Mouse (Mus musculus) embryonic facial prominence, embryonic 15.5 days (tissue): Measurements from ENCODE around the gene Lgr6. TPM values are rescaled to one million over a fixed set of nuclear protein-coding genes. Genes with fewer than 3 reads are reported as not detected.

Experiments
- ATAC-seq: fragments of 200-750 bp; cut with Nextera tagmentation; 2 replicates; pipeline ENCODE4 v1.8.0; 2017; ENCODE audit warnings: low read depth, moderate TSS enrichment; ENCODE audit not compliant: insufficient number of reproducible peaks, low FRiP score, low TSS enrichment
- H3K27ac ChIP-seq: fragments of 300-500 bp; sonication (generic); replicated peaks from 2 replicates; pipeline ENCODE4 v1.5.1; 2015; ENCODE audit warnings: mild to moderate bottlenecking, inconsistent platforms
- H3K27me3 ChIP-seq: fragments of 300-500 bp; sonication (generic); 2 replicates; pipeline ENCODE4 v1.6.1; 2015; ENCODE audit warnings: inconsistent platforms
- H3K36me3 ChIP-seq: fragments of 300-500 bp; sonication (generic); 2 replicates; pipeline ENCODE4 v1.6.1; 2015; ENCODE audit warnings: mild to moderate bottlenecking, inconsistent platforms
- H3K4me1 ChIP-seq: fragments of 300-500 bp; sonication (generic); 2 replicates; pipeline ENCODE4 v1.6.1; 2015; ENCODE audit warnings: inconsistent platforms
- H3K4me2 ChIP-seq: fragments of 300-500 bp; sonication (generic); replicated peaks from 2 replicates; pipeline ENCODE4 v1.6.1; 2015; ENCODE audit warnings: mild to moderate bottlenecking, inconsistent platforms
- H3K4me3 ChIP-seq: fragments of 300-500 bp; sonication (generic); replicated peaks from 2 replicates; pipeline ENCODE4 v1.5.1; 2015; ENCODE audit warnings: mild to moderate bottlenecking, inconsistent platforms
- H3K9ac ChIP-seq: fragments of 300-500 bp; sonication (generic); 2 replicates; pipeline ENCODE4 v1.6.1; 2015; ENCODE audit warnings: inconsistent platforms
- H3K9me3 ChIP-seq: fragments of 300-500 bp; sonication (generic); replicated peaks from 2 replicates; pipeline ENCODE4 v1.6.1; 2016; ENCODE audit warnings: inconsistent platforms
- WGBS: fragments of 180-500 bp; shearing (Covaris S2); methylation state at CpG from one replicate; pipeline ENCODE4 v1.1.7; 2015; 5-methylcytosine and 5-hydroxymethylcytosine counted together
- polyA plus RNA-seq: library from polyadenylated mRNA; unstranded; fragments of >200 nt; fragmentation: Nextera tagmentation; extraction: Ambion mirVana; gene quantifications from 2 replicates; pipeline ENCODE4 v1.2.1, GENCODE M21; 2015

The Lgr6 gene
- polyA plus RNA-seq, 1 experiment from 2014 or later, result 14.2 TPM

GRCm38 (mm10) chr1:134955637-134956176 lies 149.4 kb downstream of the Lgr6 start, which contains the start of gene Ppp1r12b:
Ppp1r12b (minus strand) TSS chr1:134955942.
- H3K9me3 ChIP-seq, result no peaks in the 10 kb centered on the region
- peak within 1 kb of the TSS; percentile 90 for H3K27ac ChIP-seq
- ATAC-seq, result peak; percentile 98
- H3K4me2 ChIP-seq, result peak within 1 kb of the TSS; percentile 73
- WGBS, result under 1% methylated on average over 39 of the region's 39 CpGs
- H3K9ac ChIP-seq, result peak within 1 kb of the TSS; percentile 87
- H3K27me3 ChIP-seq, result no peaks in the 10 kb centered on the region
- H3K4me3 ChIP-seq, result peak within 1 kb of the TSS; percentile 94
- 0 out of 2 replicates have a peak, but pooled peaks cover 2% of the 10 kb centered on the region for H3K36me3 ChIP-seq
- H3K4me1 ChIP-seq, result peaks cover 14% of the 10 kb centered on the region

- Histone ChIP-seq H3K27ac (peak overlapping the region; percentile 90), H3K4me3 (peak overlapping the region; percentile 94), H3K9me3 (no peaks in the 10 kb centered on the region), H3K4me1 (peaks cover 17% of the 10 kb centered on the region), H3K9ac (peak overlapping the region; percentile 87), H3K36me3 (0 out of 2 replicates have a peak, but pooled peaks cover 6% of the 10 kb centered on the region), H3K4me2 (peak overlapping the region; percentile 73), H3K27me3 (no peaks in the 10 kb centered on the region)
- WGBS, result 4% methylated on average over 16 of the region's 16 CpGs
- peak; percentile 31; the same call in 1 of the 2 replicates for ATAC-seq
Measured at GRCm38 (mm10) chr1:134955050-134955636, 149.9 kb downstream of the Lgr6 start.

GRCm38 (mm10) chr1:134949946-134950345 lies 155.1 kb downstream of the Lgr6 start:
- no peak for ATAC-seq
- no peaks in the 10 kb centered on the region for H3K9me3 ChIP-seq
- 76% methylated on average over 3 of the region's 3 CpGs for WGBS
- H3K27me3 ChIP-seq, result no peaks in the 10 kb centered on the region
- no peak overlapping the region for H3K4me2 ChIP-seq
- H3K4me1 ChIP-seq, result peaks cover 13% of the 10 kb centered on the region
- H3K9ac ChIP-seq, result no peak overlapping the region
- H3K4me3 ChIP-seq, result no peak overlapping the region
- 0 out of 2 replicates have a peak, but pooled peaks cover 12% of the 10 kb centered on the region for H3K36me3 ChIP-seq
- H3K27ac ChIP-seq, result no peak overlapping the region

- 0 out of 2 replicates have a peak, but pooled peaks cover 4% of the 10 kb centered on the region for H3K4me1 ChIP-seq
- no peaks in the 10 kb centered on the region for H3K27me3 ChIP-seq
- no peak overlapping the region for H3K9ac ChIP-seq
- H3K9me3 ChIP-seq, result no peaks in the 10 kb centered on the region
- 0 out of 2 replicates have a peak, but pooled peaks cover 12% of the 10 kb centered on the region for H3K36me3 ChIP-seq
- no peak overlapping the region for H3K4me2 ChIP-seq
- ATAC-seq, result no peak
- WGBS, result 73% methylated on average over 7 of the region's 7 CpGs
- H3K27ac ChIP-seq, result no peak overlapping the region
- H3K4me3 ChIP-seq, result no peak overlapping the region
Measured at GRCm38 (mm10) chr1:134947590-134947989, 157.5 kb downstream of the Lgr6 start.

GRCm38 (mm10) chr1:134942898-134943297 lies 162.2 kb downstream of the Lgr6 start:
- Histone ChIP-seq H3K27me3 (no peaks in the 10 kb centered on the region), H3K36me3 (0 out of 2 replicates have a peak, but pooled peaks cover 3% of the 10 kb centered on the region), H3K4me1 (peaks cover 2% of the 10 kb centered on the region; the same call in 1 of the 2 replicates), H3K9me3 (no peaks in the 10 kb centered on the region), H3K4me3 (no peak overlapping the region), H3K27ac (no peak overlapping the region), H3K4me2 (no peak overlapping the region), H3K9ac (no peak overlapping the region)
- no peak for ATAC-seq
- WGBS, result 90% methylated on average over 2 of the region's 2 CpGs

GRCm38 (mm10) chr1:134940863-134941262 lies 164.2 kb downstream of the Lgr6 start:
- no peaks in the 10 kb centered on the region for H3K27me3 ChIP-seq

GRCm38 (mm10) chr1:134938233-134938632 lies 166.8 kb downstream of the Lgr6 start:
- no peak overlapping the region for H3K4me2 ChIP-seq
- ATAC-seq, result no peak
- no peaks in the 10 kb centered on the region for H3K27me3 ChIP-seq
- H3K9ac ChIP-seq, result no peak overlapping the region
- peaks cover 2% of the 10 kb centered on the region; the same call in 1 of the 2 replicates for H3K4me1 ChIP-seq
- 70% methylated on average over 1 of the region's 1 CpGs for WGBS
- no peaks in the 10 kb centered on the region for H3K36me3 ChIP-seq
- no peak overlapping the region for H3K27ac ChIP-seq
- no peak overlapping the region for H3K4me3 ChIP-seq
- no peaks in the 10 kb centered on the region for H3K9me3 ChIP-seq

More at GRCm38 (mm10) chr1:134940863-134941262, 164.2 kb downstream of the Lgr6 start:
- Histone ChIP-seq H3K4me3 (no peak overlapping the region), H3K4me1 (peaks cover 2% of the 10 kb centered on the region; the same call in 1 of the 2 replicates), H3K9ac (no peak overlapping the region), H3K36me3 (no peaks in the 10 kb centered on the region), H3K27ac (no peak overlapping the region), H3K4me2 (no peak overlapping the region), H3K9me3 (no peaks in the 10 kb centered on the region)
- ATAC-seq, result no peak
- 52% methylated on average over 4 of the region's 4 CpGs for WGBS

GRCm38 (mm10) chr1:134936335-134936734 lies 168.7 kb downstream of the Lgr6 start:
- H3K4me2 ChIP-seq, result no peak overlapping the region
- H3K36me3 ChIP-seq, result no peaks in the 10 kb centered on the region
- H3K4me1 ChIP-seq, result peaks cover 10% of the 10 kb centered on the region; the same call in 1 of the 2 replicates
- 81% methylated on average over 6 of the region's 6 CpGs for WGBS
- no peak overlapping the region for H3K9ac ChIP-seq
- no peak overlapping the region for H3K27ac ChIP-seq
- no peak overlapping the region for H3K4me3 ChIP-seq
- no peaks in the 10 kb centered on the region for H3K27me3 ChIP-seq
- H3K9me3 ChIP-seq, result no peaks in the 10 kb centered on the region
- ATAC-seq, result no peak

Other genes with a start within 250 kb of the Lgr6 start
- gene Ppp1r12b, start 149.3 kb downstream of the Lgr6 start, polyA plus RNA-seq, result 9.6 and 9.9 TPM in 2 replicates
- gene Ube2t, start 142.7 kb downstream of the Lgr6 start, polyA plus RNA-seq, result 27.0 and 30.3 TPM in 2 replicates
- gene Ptpn7, start 27.4 kb upstream of the Lgr6 start, polyA plus RNA-seq, result 2.6 and 2.8 TPM in 2 replicates
- 77.8 and 85.7 TPM in 2 replicates for gene Arl8a, start 41.5 kb upstream of the Lgr6 start, polyA plus RNA-seq
- 0.16 TPM in 1 of 2 replicates, not detected in the other for gene Gpr37l1, start 62.4 kb upstream of the Lgr6 start, polyA plus RNA-seq
- gene Elf3, start 153.3 kb upstream of the Lgr6 start, polyA plus RNA-seq, result 26.8 and 30.2 TPM in 2 replicates
- 94.1 and 105 TPM in 2 replicates for gene Rnpep, start 178.8 kb upstream of the Lgr6 start, polyA plus RNA-seq
- gene Timm17a, start 208.5 kb upstream of the Lgr6 start, polyA plus RNA-seq, result 188 and 196 TPM in 2 replicates
- 1.0 TPM in 2 replicates for gene Lmod1, start 219.5 kb upstream of the Lgr6 start, polyA plus RNA-seq